Mouse (Mus musculus) cerebellum, adult 2 months (tissue): ENCODE data around the gene Nr1d1.

Experiments used
- CTCF ChIP-seq: fragments of 200-500 bp; IDR thresholded peaks from 2 replicates; pipeline ENCODE4 v1.5.1; 2011; ENCODE audit warnings: low read depth, mild to moderate bottlenecking, control low read depth, low read length, moderate library complexity, borderline replicate concordance; ENCODE audit not compliant: insufficient read depth
- POLR2A ChIP-seq: fragments of 200-500 bp; IDR thresholded peaks from 2 replicates; pipeline ENCODE4 v1.6.1; 2011; ENCODE audit warnings: low read length, control low read depth, borderline replicate concordance; ENCODE audit not compliant: insufficient read depth

DNA sequence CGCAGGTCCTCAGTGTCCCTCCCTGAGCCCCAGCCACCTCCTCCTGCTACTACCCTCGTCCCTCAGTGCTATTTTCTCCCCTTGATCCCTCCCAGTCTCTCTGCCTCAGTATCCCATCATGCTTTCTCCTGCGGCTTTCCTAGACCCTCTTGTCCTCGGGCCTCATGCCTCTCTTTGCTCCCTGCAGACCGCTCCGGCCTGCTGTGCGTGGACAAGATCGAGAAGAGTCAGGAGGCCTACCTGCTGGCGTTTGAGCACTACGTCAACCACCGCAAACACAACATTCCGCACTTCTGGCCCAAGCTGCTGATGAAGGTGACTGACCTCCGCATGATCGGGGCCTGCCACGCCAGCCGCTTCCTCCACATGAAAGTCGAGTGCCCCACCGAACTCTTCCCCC lies 11.0 kb downstream of the Nr1d1 start:
- TF ChIP-seq POLR2A (no peak), CTCF (no peak)
